In genomic region chr4:124434059-124435039, GRCm38 (mm10) we compare ENCODE assay signal across 9 mouse cellular contexts.
DNase-seq lines count a peak whose midpoint lies in the region; ATAC-seq and TF ChIP-seq lines count a peak whose summit lies in the region.
"Had no signal": no experiment of that assay in that cellular context is flagged by ENCODE, and none has a peak within 500 bp of the region (broad histone marks: within the 10 kb centered on the region; RNA-seq: fewer than 3 reads in every experiment).

No protein-coding gene starts in this region.

- no peak overlapping the region for H3K27ac ChIP-seq in intestine, embryonic 14.5 days (ENCODE audit: low read depth)
- no peak overlapping the region for H3K27ac ChIP-seq in intestine, postnatal 0 days (ENCODE audit: low read depth, low read length)
- H3K27ac ChIP-seq in forebrain, embryonic 14.5 days (ENCODE audit: low read depth, low read length), result no peak overlapping the region
- H3K27ac ChIP-seq in kidney, adult 2 months (ENCODE audit: insufficient read depth, low read depth, low read length), result no peak overlapping the region
- no peak overlapping the region; the same call in 1 of the 2 replicates for H3K27ac ChIP-seq in midbrain, embryonic 14.5 days (replicated peaks; ENCODE audit: low read depth, low read length)
- H3K27ac ChIP-seq: liver, embryonic 14.5 days had no signal

- no peak overlapping the region for H3K4me3 ChIP-seq in intestine, embryonic 14.5 days (ENCODE audit: low read depth, low read length)
- H3K4me3 ChIP-seq in intestine, postnatal 0 days (ENCODE audit: low read depth, low read length), result no peak overlapping the region
- no peak overlapping the region for H3K4me3 ChIP-seq in forebrain, embryonic 14.5 days (ENCODE audit: low read depth, low read length)
- H3K4me3 ChIP-seq in kidney, adult 2 months (ENCODE audit: insufficient read depth, low read depth, low read length), result no peak overlapping the region
- no peak overlapping the region for H3K4me3 ChIP-seq in midbrain, embryonic 14.5 days (replicated peaks; ENCODE audit: low read depth, low read length)

- TF ChIP-seq POLR2A in kidney, adult 2 months (IDR thresholded peaks at IDR 0.05; ENCODE audit: low read depth, low read length), result no peak

- no peak for ATAC-seq in intestine, embryonic 14.5 days (replicated peaks; ENCODE audit: low FRiP score, low TSS enrichment, low read depth)
- no peak for ATAC-seq in intestine, postnatal 0 days
- ATAC-seq in forebrain, embryonic 14.5 days, result no peak; the same call in 1 of the 2 replicates
- no peak; the same call in 1 of the 2 replicates for ATAC-seq in midbrain, embryonic 14.5 days (ENCODE audit: low FRiP score, low TSS enrichment)
- no peak for ATAC-seq in megakaryocyte, adult 5-6 weeks (ENCODE audit: poor library complexity, severe bottlenecking)

- peak; percentile 50 for DNase-seq in intestine, embryonic 14.5 days (ENCODE audit: low spot score)
- DNase-seq in forebrain, embryonic 14.5 days (ENCODE audit: low spot score), result peak; percentile 62
- peak; percentile 31 for DNase-seq in kidney, adult 2 months
- DNase-seq in midbrain, embryonic 14.5 days, result peak; percentile 80
- no peak for DNase-seq in layer of hippocampus, adult 18-20 months (ENCODE audit: low spot score in 2 of 2)
- DNase-seq in urinary bladder, postnatal 36 days (ENCODE audit: low spot score in 2 of 2), result no peak

- H3K4me2 ChIP-seq in intestine, embryonic 14.5 days (ENCODE audit: low read length), result no peak overlapping the region
- H3K4me2 ChIP-seq in intestine, postnatal 0 days (replicated peaks; ENCODE audit: low read depth), result no peak overlapping the region
- 0 out of 2 replicates have a peak overlapping the region, but pooled peaks have one; percentile 12 for H3K4me2 ChIP-seq in forebrain, embryonic 14.5 days (ENCODE audit: low read length)
- H3K4me2 ChIP-seq in midbrain, embryonic 14.5 days (ENCODE audit: low read length), result peak overlapping the region; percentile 17

- H3K36me3 ChIP-seq in intestine, embryonic 14.5 days (ENCODE audit: control insufficient read depth, insufficient read depth, low read length), result no peaks in the 10 kb centered on the region
- H3K36me3 ChIP-seq in intestine, postnatal 0 days (ENCODE audit: control insufficient read depth, insufficient read depth), result no peaks in the 10 kb centered on the region
- H3K36me3 ChIP-seq in forebrain, embryonic 14.5 days (ENCODE audit: control insufficient read depth, insufficient read depth, low read length), result no peaks in the 10 kb centered on the region
- H3K36me3 ChIP-seq in kidney, adult 2 months (ENCODE audit: control insufficient read depth, insufficient read depth, low read length), result no peaks in the 10 kb centered on the region
- H3K36me3 ChIP-seq in midbrain, embryonic 14.5 days (ENCODE audit: control insufficient read depth, insufficient read depth, low read length), result no peaks in the 10 kb centered on the region

- no peak overlapping the region for H3K9ac ChIP-seq in intestine, embryonic 14.5 days (ENCODE audit: low read length)
- H3K9ac ChIP-seq in intestine, postnatal 0 days (ENCODE audit: low read depth, low read length), result no peak overlapping the region
- H3K9ac ChIP-seq in forebrain, embryonic 14.5 days (ENCODE audit: low read length), result no peak overlapping the region
- no peak overlapping the region for H3K9ac ChIP-seq in midbrain, embryonic 14.5 days (replicated peaks; ENCODE audit: low read length)
- H3K9ac ChIP-seq: liver, embryonic 14.5 days had no signal

- no peaks in the 10 kb centered on the region; the same call in 1 of the 2 replicates for H3K27me3 ChIP-seq in intestine, embryonic 14.5 days (replicated peaks; ENCODE audit: control insufficient read depth, insufficient read depth, low read length)
- H3K27me3 ChIP-seq in intestine, postnatal 0 days (replicated peaks; ENCODE audit: control insufficient read depth, insufficient read depth, low read length), result no peaks in the 10 kb centered on the region
- H3K27me3 ChIP-seq in forebrain, embryonic 14.5 days (replicated peaks; ENCODE audit: control insufficient read depth, insufficient read depth, low read length), result 0 out of 2 replicates have a peak, but pooled peaks cover 8% of the 10 kb centered on the region
- no peaks in the 10 kb centered on the region for H3K27me3 ChIP-seq in kidney, adult 2 months (replicated peaks; ENCODE audit: control insufficient read depth, insufficient read depth, low read length)
- H3K27me3 ChIP-seq in midbrain, embryonic 14.5 days (ENCODE audit: control insufficient read depth, insufficient read depth, low read length), result no peaks in the 10 kb centered on the region

- no peak for TF ChIP-seq CTCF in intestine, postnatal 0 days (IDR thresholded peaks at IDR 0.05; ENCODE audit: low read depth)
- TF ChIP-seq CTCF in kidney, adult 2 months (conservative IDR thresholded peaks at IDR 0.05; ENCODE audit: insufficient read depth, insufficient read length, low read depth, low read length), result no peak

- peaks cover 4% of the 10 kb centered on the region; the same call in 1 of the 2 replicates for H3K4me1 ChIP-seq in intestine, embryonic 14.5 days (replicated peaks; ENCODE audit: control insufficient read depth, insufficient read depth, low read length)
- no peaks in the 10 kb centered on the region for H3K4me1 ChIP-seq in intestine, postnatal 0 days (replicated peaks; ENCODE audit: control insufficient read depth, insufficient read depth, low read length)
- peaks cover 6% of the 10 kb centered on the region for H3K4me1 ChIP-seq in forebrain, embryonic 14.5 days (ENCODE audit: control insufficient read depth, insufficient read depth, low read length)
- no peaks in the 10 kb centered on the region for H3K4me1 ChIP-seq in kidney, adult 2 months (ENCODE audit: control insufficient read depth, insufficient read depth, low read length)
- peaks cover 16% of the 10 kb centered on the region for H3K4me1 ChIP-seq in midbrain, embryonic 14.5 days (ENCODE audit: control insufficient read depth, insufficient read depth, low read length)

- H3K9me3 ChIP-seq in intestine, embryonic 14.5 days (ENCODE audit: control insufficient read depth, low read length), result no peaks in the 10 kb centered on the region
- no peaks in the 10 kb centered on the region for H3K9me3 ChIP-seq in intestine, postnatal 0 days (ENCODE audit: control insufficient read depth)
- no peaks in the 10 kb centered on the region for H3K9me3 ChIP-seq in forebrain, embryonic 14.5 days (replicated peaks; ENCODE audit: control insufficient read depth, low read length)
- no peaks in the 10 kb centered on the region for H3K9me3 ChIP-seq in midbrain, embryonic 14.5 days (ENCODE audit: control insufficient read depth, low read length)

- WGBS in intestine, embryonic 14.5 days, result 12% methylated on average over 24 of the region's 25 CpGs
- WGBS in intestine, postnatal 0 days, result 22% methylated on average over 23 of the region's 25 CpGs
- WGBS in forebrain, embryonic 14.5 days, result 15% methylated on average over 24 of the region's 25 CpGs
- 11% methylated on average over 24 of the region's 25 CpGs for WGBS in kidney, adult 2 months
- 3% methylated on average over 24 of the region's 25 CpGs for WGBS in midbrain, embryonic 14.5 days

Comparison
In these comparisons a context has a peak if more than half of its experiments do, and no peak if none do; other contexts are left out.
1. DNase-seq: peak in intestine, embryonic 14.5 days (single experiment), forebrain, embryonic 14.5 days (single experiment), kidney, adult 2 months (single experiment) and midbrain, embryonic 14.5 days (single experiment); none in layer of hippocampus, adult 18-20 months (0 of 2) and urinary bladder, postnatal 36 days (0 of 2).
2. H3K4me2 ChIP-seq: peak in forebrain, embryonic 14.5 days (single experiment) and midbrain, embryonic 14.5 days (single experiment); none in intestine, embryonic 14.5 days (single experiment) and intestine, postnatal 0 days (single experiment).